Mouse (Mus musculus): ENCODE data around the gene Rint1. TPM values are rescaled to one million over a fixed set of nuclear protein-coding genes. Genes with fewer than 3 reads are reported as not detected.

The Rint1 gene
- polyA plus RNA-seq (2012; ENCODE audit: insufficient read depth, low replicate concordance), result 2.9 and 11.2 TPM in 2 replicates

DNA sequence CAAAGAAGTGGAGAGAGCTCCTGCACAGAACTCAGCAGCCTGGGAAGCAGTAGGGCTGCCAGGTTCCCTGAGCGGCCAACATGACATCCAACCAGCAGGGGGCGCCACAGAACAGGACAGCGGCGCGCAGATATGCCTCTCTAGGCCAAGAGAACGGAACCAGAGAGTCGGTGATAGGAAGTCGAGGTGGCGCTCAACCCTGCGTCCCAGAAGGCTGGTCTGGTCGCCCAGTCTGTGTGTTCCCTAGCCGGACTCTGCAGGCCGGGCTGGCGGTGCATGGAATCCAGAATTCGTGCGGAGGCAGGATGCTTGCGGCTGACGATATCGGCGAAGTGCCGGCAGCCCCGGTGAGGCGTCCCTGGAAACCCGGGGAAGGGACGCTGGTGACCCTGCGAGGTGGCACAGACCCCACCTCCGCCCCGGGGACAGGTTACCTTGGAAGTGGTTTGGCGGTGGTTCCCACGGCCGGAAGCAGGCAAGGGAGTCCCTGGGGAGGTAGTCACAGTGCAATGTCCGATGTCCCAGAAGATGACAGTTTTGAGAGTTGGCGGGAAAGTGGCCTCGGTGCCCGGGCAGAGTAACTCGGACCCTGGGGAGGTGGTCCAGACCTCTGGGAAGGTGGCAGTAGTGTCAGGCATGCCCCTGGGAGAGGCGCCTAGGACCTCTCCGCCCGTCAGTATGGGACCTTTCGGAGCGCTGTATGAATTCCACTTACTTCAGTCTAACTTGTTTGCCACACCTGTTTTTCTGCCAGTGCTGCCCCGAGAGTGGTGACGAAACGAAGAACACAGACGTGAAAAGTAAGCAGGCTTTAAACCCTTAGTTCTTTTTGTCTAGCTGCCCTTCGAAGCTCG is at the start of gene Rint1:
Gene Rint1, plus strand, starts transcription at position 176 of the 854 bp plus-strand sequence.
- peaks cover 35% of the 10 kb centered on the region for H3K36me3 ChIP-seq (replicated peaks; ENCODE audit: low read length)
- H3K4me3 ChIP-seq (replicated peaks), result peak within 1 kb of the TSS; percentile 98
- peaks cover 4% of the 10 kb centered on the region; the same call in 1 of the 2 replicates for H3K9me3 ChIP-seq
- no peaks in the 10 kb centered on the region for H3K27me3 ChIP-seq (replicated peaks)
- H3K4me1 ChIP-seq, result peaks cover 58% of the 10 kb centered on the region
- TF ChIP-seq FLI1 (IDR thresholded peaks at IDR 0.05; ENCODE audit: low read length) (no peak), GATA1 (IDR thresholded peaks at IDR 0.05; ENCODE audit: borderline replicate concordance, low read length) (no peak)

DNA sequence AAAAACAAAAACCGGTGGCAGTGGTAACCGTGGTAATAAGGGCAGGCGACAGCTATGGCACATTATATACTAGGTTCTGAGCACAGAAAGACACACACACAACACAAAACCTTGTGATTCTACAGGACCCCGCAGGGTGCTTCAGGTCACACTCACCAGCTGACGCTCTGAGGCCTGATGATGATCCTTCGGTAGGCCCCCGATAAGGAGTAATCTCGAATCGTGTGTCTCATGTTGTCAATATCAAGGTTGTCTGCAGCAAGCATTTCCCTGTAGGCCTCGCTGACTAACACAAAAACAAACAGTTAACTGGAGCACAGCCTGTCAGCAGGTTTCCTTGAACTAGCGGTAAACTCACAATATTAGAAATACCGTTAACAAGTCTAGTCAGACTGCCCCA is 44.2 kb upstream of the Rint1 start:
- Histone ChIP-seq H3K9me3 (no peaks in the 10 kb centered on the region), H3K4me1 (peaks cover 16% of the 10 kb centered on the region), H3K27me3 (replicated peaks) (no peaks in the 10 kb centered on the region), H3K4me3 (replicated peaks) (no peak overlapping the region), H3K36me3 (replicated peaks; ENCODE audit: low read length) (peaks cover 80% of the 10 kb centered on the region)
- TF ChIP-seq GATA1 (IDR thresholded peaks at IDR 0.05; ENCODE audit: borderline replicate concordance, low read length), result no peak
- no peak for TF ChIP-seq FLI1 (IDR thresholded peaks at IDR 0.05; ENCODE audit: low read length)

DNA sequence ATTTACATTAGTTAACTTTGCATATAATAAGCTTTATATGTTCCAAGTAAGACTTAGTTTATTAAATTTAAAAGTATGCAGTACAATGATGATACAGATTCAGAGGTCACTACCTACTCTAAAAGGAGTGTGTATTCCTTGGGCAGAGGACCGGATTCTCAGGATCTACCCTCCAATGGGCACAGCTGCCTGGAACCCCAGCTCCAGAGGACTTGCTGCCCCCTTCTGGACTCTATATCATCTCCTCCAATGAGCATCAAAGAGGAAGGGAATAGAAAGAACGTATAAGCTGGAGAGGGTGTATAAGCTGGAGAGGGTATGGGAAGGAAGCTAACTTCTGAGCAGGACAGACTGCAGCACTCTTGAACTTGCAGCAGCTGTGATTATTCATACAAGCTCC is 37.6 kb upstream of the Rint1 start:
- Histone ChIP-seq H3K27me3 (replicated peaks) (no peaks in the 10 kb centered on the region), H3K4me1 (0 out of 2 replicates have a peak, but pooled peaks cover 3% of the 10 kb centered on the region), H3K36me3 (replicated peaks; ENCODE audit: low read length) (peaks cover 76% of the 10 kb centered on the region), H3K9me3 (no peaks in the 10 kb centered on the region), H3K4me3 (replicated peaks) (no peak overlapping the region)
- TF ChIP-seq GATA1 (IDR thresholded peaks at IDR 0.05; ENCODE audit: borderline replicate concordance, low read length) (no peak), FLI1 (IDR thresholded peaks at IDR 0.05; ENCODE audit: low read length) (no peak)

DNA sequence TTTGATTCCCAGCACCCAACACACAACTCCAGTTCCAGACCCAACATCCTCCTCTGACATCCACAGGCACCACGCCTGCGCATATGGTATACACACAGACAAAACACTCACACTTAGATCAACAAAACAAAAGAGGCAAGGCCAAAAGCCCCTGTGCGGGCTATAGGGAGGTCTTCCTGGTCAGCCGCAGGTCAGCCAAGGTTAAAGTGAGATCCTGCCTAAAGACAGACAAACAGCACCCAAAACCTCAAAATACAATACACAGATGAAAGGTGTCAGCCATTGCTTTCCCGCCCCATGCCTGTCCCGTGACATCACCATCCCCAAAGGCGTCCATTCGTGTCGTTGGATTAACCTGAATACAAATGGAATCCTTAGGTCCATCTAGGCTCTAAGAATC is 31.9 kb upstream of the Rint1 start:
- Histone ChIP-seq H3K27me3 (replicated peaks) (no peaks in the 10 kb centered on the region), H3K9me3 (no peaks in the 10 kb centered on the region), H3K4me1 (peaks cover 9% of the 10 kb centered on the region), H3K4me3 (replicated peaks) (no peak overlapping the region), H3K36me3 (replicated peaks; ENCODE audit: low read length) (peaks cover 80% of the 10 kb centered on the region)
- TF ChIP-seq FLI1 (IDR thresholded peaks at IDR 0.05; ENCODE audit: low read length) (no peak), GATA1 (IDR thresholded peaks at IDR 0.05; ENCODE audit: borderline replicate concordance, low read length) (no peak)

DNA sequence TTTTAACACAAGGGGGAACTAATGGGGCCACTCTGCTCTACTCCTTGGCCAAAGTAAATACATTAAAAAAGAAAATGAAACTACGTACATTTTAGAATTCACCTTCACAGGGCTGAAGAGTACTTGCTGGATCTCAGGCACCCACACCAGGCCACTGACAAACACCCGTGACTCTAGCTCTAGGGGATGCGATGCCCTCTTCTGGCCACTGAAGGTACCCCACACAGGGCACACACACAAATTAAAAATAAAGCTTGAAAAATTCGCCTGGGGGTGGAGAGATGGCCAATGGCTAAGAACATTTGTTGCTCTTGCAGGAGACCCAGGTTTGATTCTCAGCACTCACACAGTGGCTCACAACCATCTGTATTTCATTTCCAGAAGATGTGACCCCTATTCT is 31.1 kb upstream of the Rint1 start:
- Histone ChIP-seq H3K9me3 (no peaks in the 10 kb centered on the region), H3K4me1 (peaks cover 9% of the 10 kb centered on the region), H3K27me3 (replicated peaks) (no peaks in the 10 kb centered on the region), H3K36me3 (replicated peaks; ENCODE audit: low read length) (peaks cover 78% of the 10 kb centered on the region), H3K4me3 (replicated peaks) (no peak overlapping the region)
- no peak for TF ChIP-seq FLI1 (IDR thresholded peaks at IDR 0.05; ENCODE audit: low read length)
- TF ChIP-seq GATA1 (IDR thresholded peaks at IDR 0.05; ENCODE audit: borderline replicate concordance, low read length), result no peak

DNA sequence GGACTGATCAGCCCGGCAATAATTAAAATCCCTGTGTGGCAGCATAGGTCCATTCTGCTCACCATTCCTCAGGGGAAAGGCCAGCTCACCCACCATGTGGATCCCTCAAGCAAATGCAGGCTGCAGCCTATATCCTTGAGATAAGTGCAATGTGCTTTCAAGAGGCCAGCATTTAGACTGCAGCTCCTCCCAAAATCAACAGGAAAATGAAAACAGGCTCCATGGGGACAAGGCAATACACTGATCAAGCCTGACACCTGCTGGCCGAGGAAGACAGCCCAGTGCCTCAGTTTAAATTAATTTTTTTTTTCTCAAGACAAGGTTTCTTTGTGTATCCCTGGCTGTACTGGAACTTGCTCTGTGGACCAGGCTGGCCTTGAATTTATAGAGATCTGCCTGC is 28.9 kb upstream of the Rint1 start:
- Histone ChIP-seq H3K36me3 (replicated peaks; ENCODE audit: low read length) (peaks cover 86% of the 10 kb centered on the region), H3K9me3 (no peaks in the 10 kb centered on the region), H3K27me3 (replicated peaks) (no peaks in the 10 kb centered on the region), H3K4me3 (replicated peaks) (no peak overlapping the region), H3K4me1 (peaks cover 6% of the 10 kb centered on the region)
- TF ChIP-seq FLI1 (IDR thresholded peaks at IDR 0.05; ENCODE audit: low read length) (no peak), GATA1 (IDR thresholded peaks at IDR 0.05; ENCODE audit: borderline replicate concordance, low read length) (no peak)

DNA sequence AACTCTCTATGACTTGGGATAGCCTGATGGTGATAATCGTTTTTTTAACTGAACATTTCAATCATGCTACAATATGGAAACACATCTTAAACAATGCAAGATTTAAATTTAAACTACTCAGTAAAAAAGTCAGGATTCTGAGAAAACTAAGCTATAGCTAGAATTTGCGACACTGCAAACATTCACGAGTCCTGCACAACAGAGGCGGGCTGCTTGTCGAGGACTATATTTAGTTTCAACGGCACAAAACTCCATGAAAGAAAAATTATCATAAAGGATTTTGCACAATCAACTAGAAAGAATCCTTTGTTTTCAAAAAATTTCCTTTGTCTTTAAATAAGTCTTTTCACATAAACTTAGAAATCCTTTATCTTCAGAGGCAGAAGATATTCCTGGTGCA is 25.0 kb upstream of the Rint1 start:
- Histone ChIP-seq H3K4me3 (replicated peaks) (no peak overlapping the region), H3K4me1 (peaks cover 6% of the 10 kb centered on the region), H3K27me3 (replicated peaks) (no peaks in the 10 kb centered on the region), H3K36me3 (replicated peaks; ENCODE audit: low read length) (peaks cover 87% of the 10 kb centered on the region), H3K9me3 (no peaks in the 10 kb centered on the region)
- TF ChIP-seq FLI1 (IDR thresholded peaks at IDR 0.05; ENCODE audit: low read length) (no peak), GATA1 (IDR thresholded peaks at IDR 0.05; ENCODE audit: borderline replicate concordance, low read length) (no peak)

DNA sequence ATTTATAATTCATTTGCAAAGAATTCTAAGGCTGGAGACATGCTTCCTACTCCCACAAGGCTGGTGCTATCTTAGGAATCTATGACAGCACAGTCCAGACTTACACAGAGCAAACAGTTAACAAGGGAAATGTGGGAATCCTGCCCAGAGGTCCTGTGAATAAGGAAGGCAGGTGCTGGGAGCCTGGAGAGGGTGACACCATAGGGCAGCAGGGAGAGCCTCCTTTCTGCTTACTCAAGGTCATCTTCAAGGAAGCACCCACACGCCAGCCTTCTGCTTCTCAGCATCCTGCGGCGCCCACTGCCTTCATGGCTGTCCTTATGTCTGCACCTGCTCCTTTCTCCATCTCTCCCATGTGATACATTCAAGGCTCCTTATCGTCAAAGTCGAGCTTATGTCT is 23.0 kb upstream of the Rint1 start:
- TF ChIP-seq GATA1 (IDR thresholded peaks at IDR 0.05; ENCODE audit: borderline replicate concordance, low read length) (no peak), FLI1 (IDR thresholded peaks at IDR 0.05; ENCODE audit: low read length) (no peak)
- H3K36me3 ChIP-seq (replicated peaks; ENCODE audit: low read length), result peaks cover 84% of the 10 kb centered on the region
- H3K4me1 ChIP-seq, result no peaks in the 10 kb centered on the region; the same call in 1 of the 2 replicates
- H3K27me3 ChIP-seq (replicated peaks), result no peaks in the 10 kb centered on the region
- no peak overlapping the region for H3K4me3 ChIP-seq (replicated peaks)
- no peaks in the 10 kb centered on the region for H3K9me3 ChIP-seq

DNA sequence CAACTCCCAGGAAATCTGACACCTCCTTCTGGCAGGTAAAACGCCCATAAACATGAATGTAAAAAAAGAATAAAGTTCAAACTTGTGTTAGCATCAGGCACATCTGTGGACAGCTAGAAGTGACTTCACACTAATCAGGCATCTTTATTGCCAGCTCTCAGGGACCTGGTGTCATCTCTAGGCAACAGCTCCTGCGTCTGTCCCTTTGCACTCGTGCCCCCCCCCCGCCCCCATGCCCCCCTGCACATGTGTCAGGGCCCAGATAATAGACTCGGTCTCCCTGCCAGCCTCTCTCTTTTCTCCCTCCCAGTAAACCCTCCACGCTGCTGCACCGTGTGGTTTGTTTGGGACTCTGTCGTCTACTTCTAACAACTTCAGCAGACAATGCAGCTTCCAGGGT is 16.4 kb upstream of the Rint1 start:
- Histone ChIP-seq H3K4me1 (peaks cover 13% of the 10 kb centered on the region; the same call in 1 of the 2 replicates), H3K4me3 (replicated peaks) (no peak overlapping the region), H3K9me3 (peaks cover 11% of the 10 kb centered on the region; the same call in 1 of the 2 replicates), H3K36me3 (replicated peaks; ENCODE audit: low read length) (peaks cover 82% of the 10 kb centered on the region), H3K27me3 (replicated peaks) (no peaks in the 10 kb centered on the region)
- TF ChIP-seq FLI1 (IDR thresholded peaks at IDR 0.05; ENCODE audit: low read length) (no peak), GATA1 (IDR thresholded peaks at IDR 0.05; ENCODE audit: borderline replicate concordance, low read length) (no peak)

DNA sequence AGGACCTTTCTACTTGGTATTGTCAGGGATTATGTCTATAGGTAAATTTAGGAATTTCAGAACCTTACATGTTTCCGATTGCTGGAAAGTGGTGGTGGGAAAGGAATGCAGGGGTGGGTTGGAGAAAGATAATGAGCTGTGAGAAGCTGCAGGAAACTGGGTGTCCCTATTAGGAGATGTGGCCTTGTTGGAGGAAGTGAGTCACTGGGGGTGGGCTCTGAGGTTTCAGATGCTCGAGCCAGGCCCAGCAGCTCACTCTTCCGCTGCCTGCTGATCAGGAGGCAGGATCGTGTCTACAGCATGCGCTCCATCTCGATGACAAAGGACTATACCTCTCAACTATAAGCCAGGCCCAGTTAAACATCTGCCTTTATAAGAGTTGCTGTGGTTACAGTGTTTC is 13.3 kb upstream of the Rint1 start:
- Histone ChIP-seq H3K27me3 (replicated peaks) (no peaks in the 10 kb centered on the region), H3K36me3 (replicated peaks; ENCODE audit: low read length) (peaks cover 74% of the 10 kb centered on the region), H3K9me3 (peaks cover 11% of the 10 kb centered on the region; the same call in 1 of the 2 replicates), H3K4me1 (peaks cover 13% of the 10 kb centered on the region; the same call in 1 of the 2 replicates), H3K4me3 (replicated peaks) (no peak overlapping the region)
- TF ChIP-seq GATA1 (IDR thresholded peaks at IDR 0.05; ENCODE audit: borderline replicate concordance, low read length), result no peak
- TF ChIP-seq FLI1 (IDR thresholded peaks at IDR 0.05; ENCODE audit: low read length), result no peak

Measured in megakaryocyte, embryonic 14.5 days (primary cell).